Mouse (Mus musculus) thymus, adult 2 months (tissue): ENCODE measurements around the gene Trim34a.

ENCODE experiments used
- CTCF ChIP-seq: fragments of 200-500 bp; IDR thresholded peaks from 2 replicates; pipeline ENCODE4 v1.5.1; 2012; ENCODE audit warnings: mild to moderate bottlenecking, control low read depth, low read length, moderate library complexity, borderline replicate concordance; ENCODE audit not compliant: control insufficient read depth, poor library complexity, insufficient read depth; ENCODE audit errors: extremely low read depth
- POLR2A ChIP-seq: fragments of 200-500 bp; IDR thresholded peaks from 2 replicates; pipeline ENCODE4 v1.6.1; 2012; ENCODE audit warnings: mild to moderate bottlenecking, low read length, control low read depth, moderate library complexity; ENCODE audit not compliant: control insufficient read depth, poor library complexity, insufficient read depth; ENCODE audit errors: extremely low read depth

DNA sequence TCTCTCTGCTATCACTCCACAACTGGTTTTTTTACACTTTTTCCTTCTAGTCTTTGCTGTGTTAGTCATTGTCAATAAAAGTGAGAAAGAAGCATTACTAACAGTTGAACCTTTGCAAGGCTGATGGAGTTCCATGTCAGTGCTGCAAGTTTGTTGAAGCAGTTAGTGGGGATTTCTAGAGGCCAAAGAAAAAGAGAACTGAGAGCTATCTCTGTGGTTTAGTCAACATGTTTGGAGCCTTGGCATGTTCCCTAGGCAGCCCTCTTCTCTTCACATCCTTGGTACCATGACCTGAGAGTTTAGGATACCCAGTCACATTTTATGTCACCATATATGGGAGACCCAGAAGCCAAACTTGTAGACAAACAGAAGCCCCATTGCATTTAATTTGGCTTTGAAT, 3.4 kb upstream of the Trim34a start:
- TF ChIP-seq POLR2A (no peak), CTCF (no peak)
